Mouse (Mus musculus) T-helper 17 cell (primary cell): ENCODE measurements around the gene Golga5.
"Not testable (repeated sequence)": the region's sequence is repeated elsewhere in the genome, so short reads cannot be mapped to it uniquely, and the experiment has no call there.

ENCODE experiments used
- in situ Hi-C, 2 experiments: fragments of 300-600 bp; cut with MboI, MseI; formaldehyde crosslinking; loops; 1 replicate in 1 of 2; 2 replicates in 1 of 2; pipeline ENCODE4 v1.15.1; 2025; ENCODE audit warnings: high pct_unique_total_duplicates in 2 of 2

Golga5 gene

GRCm38 (mm10) chr12:102443676-102444075 is 25.3 kb upstream of the Golga5 start:
- in situ Hi-C loops, result loop anchor here in 1 of 2 experiments (10.0 kb wide), 1 partner anchor 1359 kb away; the partner anchor contains the start of gene Ppp4r3a

DNA sequence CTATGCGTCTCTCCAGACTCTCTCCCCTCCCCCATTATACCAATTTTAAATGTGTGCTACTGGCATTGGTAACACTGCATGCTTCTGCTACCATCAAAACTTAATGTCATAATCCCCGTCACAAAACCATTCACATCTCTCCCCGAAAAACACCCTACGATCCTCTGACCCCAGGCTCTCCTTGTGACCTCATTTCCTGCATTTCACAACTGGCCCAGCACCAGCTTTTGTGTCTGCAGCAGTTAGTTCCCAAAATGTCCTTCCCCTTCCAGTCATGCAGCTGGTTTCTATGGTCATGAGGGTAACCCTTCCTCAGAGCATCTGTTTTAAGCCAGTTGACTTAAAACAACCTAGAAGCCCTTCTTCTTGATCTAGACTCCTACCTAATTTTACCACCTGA is 23.5 kb upstream of the Golga5 start:
- in situ Hi-C loops, result loop anchor here in 1 of 2 experiments (10.0 kb wide), 1 partner anchor 1361 kb away; the partner anchor contains the start of gene Ppp4r3a

DNA sequence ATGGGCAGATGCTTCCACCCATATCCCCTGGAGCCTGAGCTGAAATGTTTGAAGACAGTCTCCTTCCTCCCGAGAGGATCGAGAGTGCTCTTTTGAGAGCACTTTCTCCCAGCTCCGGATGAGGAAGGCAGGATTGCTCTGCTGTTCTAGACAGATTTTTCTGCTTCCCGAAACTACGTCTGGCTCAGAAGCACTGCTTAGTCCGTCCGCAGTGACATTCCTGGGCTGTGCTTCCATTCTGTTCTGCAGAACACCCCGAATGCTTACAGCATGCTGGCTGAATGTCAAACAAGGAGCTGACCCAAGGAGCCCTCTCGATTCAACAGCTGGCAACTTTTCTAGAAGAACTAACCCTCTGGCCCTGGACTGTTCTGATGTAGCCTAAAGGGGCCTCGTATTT is 18.5 kb upstream of the Golga5 start:
- in situ Hi-C loops, result loop anchor here (5.0 to 25.0 kb wide), 4 partner anchors 468 to 1426 kb away; partner anchors contain the start of genes Ccdc88c (in 1 of the 2) and Ppp4r3a (in 1 of the 2)

GRCm38 (mm10) chr12:102451126-102451851 is 17.6 kb upstream of the Golga5 start:
- in situ Hi-C loops, result loop anchor here (5.0 to 25.0 kb wide), 4 partner anchors 469 to 1426 kb away; partner anchors contain the start of genes Ccdc88c (in 1 of the 2) and Ppp4r3a (in 1 of the 2)

- in situ Hi-C loops, result loop anchor here (5.0 to 25.0 kb wide), 4 partner anchors 471 to 1429 kb away; partner anchors contain the start of genes Ccdc88c (in 1 of the 2) and Ppp4r3a (in 1 of the 2)
These were observed 15.4 kb upstream of the Golga5 start for GRCm38 (mm10) chr12:102453581-102453980.

- in situ Hi-C loops, result loop anchor here (5.0 to 25.0 kb wide), 4 partner anchors 59 to 1432 kb away; partner anchors contain the start of genes Ccdc88c (in 1 of the 2) and Ppp4r3a (in 1 of the 2)
These were observed 12.3 kb upstream of the Golga5 start for GRCm38 (mm10) chr12:102456467-102457193.

- in situ Hi-C loops, result loop anchor here in 1 of 2 experiments (5.0 to 25.0 kb wide), 2 partner anchors 68 to 1373 kb away; partner anchors contain the start of gene Ppp4r3a
These were observed 8.9 kb upstream of the Golga5 start for GRCm38 (mm10) chr12:102460014-102460413.

GRCm38 (mm10) chr12:102461177-102461576 is 7.8 kb upstream of the Golga5 start:
- in situ Hi-C loops, result loop anchor here in 1 of 2 experiments (5.0 to 25.0 kb wide), 2 partner anchors 69 to 1374 kb away; partner anchors contain the start of gene Ppp4r3a

GRCm38 (mm10) chr12:102464650-102465049 is 4.3 kb upstream of the Golga5 start:
- in situ Hi-C loops, result loop anchor here in 1 of 2 experiments (5.0 to 25.0 kb wide), 2 partner anchors 72 to 1377 kb away; partner anchors contain the start of gene Ppp4r3a

- in situ Hi-C loops, result loop anchor here in 1 of 2 experiments (25.0 kb wide), 1 partner anchor 1381 kb away; the partner anchor contains the start of gene Ppp4r3a
These were observed 799 bp upstream of the Golga5 start for GRCm38 (mm10) chr12:102468136-102468535.

DNA sequence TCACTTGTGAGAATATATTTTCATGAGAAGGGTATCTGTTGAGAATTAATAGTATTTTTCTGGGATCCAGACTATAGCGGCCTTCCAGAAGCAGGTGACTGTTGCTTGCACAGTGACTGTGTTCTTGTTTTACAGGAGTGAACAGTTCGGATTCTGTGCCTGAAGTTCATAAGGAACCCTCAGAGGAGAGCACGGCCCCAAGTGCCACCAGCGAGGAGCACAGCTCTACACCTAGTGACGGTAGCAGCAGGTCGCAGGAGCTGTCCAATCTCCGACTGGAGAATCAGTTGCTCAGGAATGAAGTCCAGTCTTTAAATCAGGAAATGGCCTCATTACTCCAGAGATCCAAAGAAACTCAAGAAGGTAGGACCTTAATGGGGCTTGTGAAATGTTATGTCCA is 5.5 kb downstream of the Golga5 start:
- in situ Hi-C loops, result loop anchor here in 1 of 2 experiments (25.0 kb wide), 1 partner anchor 1387 kb away; the partner anchor contains the start of gene Ppp4r3a

- in situ Hi-C loops, result no loop called here
These were observed 11.5 kb downstream of the Golga5 start for GRCm38 (mm10) chr12:102480481-102480880.

DNA sequence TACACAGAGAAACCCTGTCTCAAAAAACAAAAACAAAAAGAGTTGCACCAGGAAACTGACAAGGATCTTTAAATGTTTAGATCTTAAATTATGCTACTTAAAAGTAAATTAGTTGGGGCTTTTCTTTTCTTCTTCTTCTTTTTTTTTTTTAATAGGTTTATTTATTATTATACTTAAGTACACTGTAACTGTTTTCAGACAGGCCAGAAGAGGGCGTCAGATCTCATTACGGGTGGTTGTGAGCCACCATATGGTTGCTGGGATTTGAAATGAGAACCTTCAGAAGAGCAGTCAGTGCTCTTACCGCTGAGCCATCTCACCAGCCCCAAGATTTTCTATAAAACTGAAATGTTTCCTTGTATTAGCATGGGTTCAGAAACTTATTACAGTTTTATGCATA is 16.0 kb downstream of the Golga5 start:
- in situ Hi-C loops, result no loop called here

DNA sequence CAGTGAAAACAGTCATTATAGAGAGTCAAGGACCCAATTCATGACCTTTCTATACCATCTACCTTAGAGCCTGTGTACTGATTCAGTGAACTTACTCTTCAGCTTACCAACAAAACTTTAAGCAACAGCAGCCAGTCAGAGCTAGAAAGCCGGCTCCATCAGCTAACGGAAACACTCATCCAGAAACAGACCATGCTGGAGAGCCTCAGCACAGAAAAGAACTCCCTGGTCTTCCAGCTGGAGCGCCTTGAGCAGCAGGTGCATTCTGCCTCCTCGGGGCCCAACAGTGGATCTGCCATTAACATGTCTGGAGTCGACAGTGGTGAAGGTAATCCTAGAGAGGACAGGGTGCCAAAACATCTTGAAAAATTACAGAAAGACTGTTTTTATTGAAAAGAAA is 23.0 kb downstream of the Golga5 start:
- in situ Hi-C loops, result no loop called here

- in situ Hi-C loops, result not testable (repeated sequence)
These were observed 26.8 kb downstream of the Golga5 start for GRCm38 (mm10) chr12:102495754-102496153.

DNA sequence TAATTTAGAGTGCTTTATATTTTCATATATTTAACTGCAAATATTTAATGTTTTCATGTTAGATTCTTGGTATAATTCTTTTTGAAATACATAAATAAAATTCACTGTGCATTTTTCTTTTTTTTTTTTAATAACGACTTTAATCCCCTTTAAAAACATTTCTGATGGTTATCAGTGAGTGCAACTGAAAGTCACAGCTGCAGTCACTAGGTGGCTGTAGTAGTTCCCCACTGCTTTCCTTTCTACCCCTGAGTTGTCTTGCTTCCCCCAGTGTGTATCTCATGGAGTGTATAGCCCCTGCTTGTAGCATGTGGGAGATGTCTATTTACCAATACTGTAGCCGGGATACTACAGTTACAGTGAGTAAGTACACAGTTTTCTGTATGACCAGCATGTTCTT is 29.0 kb downstream of the Golga5 start:
- in situ Hi-C loops, result no loop called here

- in situ Hi-C loops, result no loop called here
These were observed 29.8 kb downstream of the Golga5 start for GRCm38 (mm10) chr12:102498726-102499125.

- in situ Hi-C loops, result no loop called here
These were observed 30.3 kb downstream of the Golga5 start for GRCm38 (mm10) chr12:102499210-102499609.

- in situ Hi-C loops, result loop anchor here (5.0 to 10.0 kb wide), 2 partner anchors 228 to 1315 kb away; no protein-coding TSS in a partner anchor
These were observed 30.8 kb downstream of the Golga5 start for GRCm38 (mm10) chr12:102499723-102500122.

GRCm38 (mm10) chr12:102501038-102501437 is 32.1 kb downstream of the Golga5 start:
- in situ Hi-C loops, result loop anchor here (5.0 to 10.0 kb wide), 2 partner anchors 226 to 1316 kb away; no protein-coding TSS in a partner anchor
